Mouse (Mus musculus): ENCODE data around the gene Olfr94.

DNA sequence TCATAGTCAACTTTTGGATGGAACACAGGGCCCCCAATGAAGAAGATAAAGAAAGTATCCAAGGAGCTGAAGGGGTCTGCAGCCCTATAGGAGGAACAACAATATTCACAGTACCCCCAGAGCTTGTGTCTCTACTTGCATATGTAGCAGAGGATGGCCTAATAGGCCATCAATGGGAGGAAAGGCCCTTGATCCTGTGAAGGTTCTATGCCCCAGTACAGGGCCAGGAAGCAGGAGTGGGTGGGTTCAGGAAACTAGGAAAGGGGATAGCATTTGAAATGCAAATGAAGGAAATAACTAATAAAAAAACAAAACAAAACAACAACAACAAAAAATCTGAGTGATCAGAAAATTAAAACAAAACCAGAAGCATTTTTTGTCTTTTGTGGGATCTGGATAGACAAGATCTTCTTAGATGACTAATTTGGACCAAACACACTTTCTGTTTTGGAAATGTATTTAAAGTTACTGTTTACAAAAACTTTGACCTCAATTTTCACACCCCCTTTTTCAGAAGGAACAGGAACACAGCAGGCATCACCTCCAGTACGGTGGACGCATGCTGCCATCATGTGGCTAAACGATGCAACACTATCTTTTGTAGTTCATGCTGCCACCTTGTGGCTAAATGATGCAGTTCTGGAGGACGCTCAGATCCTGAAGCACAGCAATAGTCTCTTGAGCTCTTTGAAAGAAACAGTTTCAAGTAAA, 2.6 kb upstream of the Olfr94 start:
- no peak for TF ChIP-seq POLR2A (IDR thresholded peaks at IDR 0.05; ENCODE audit: extremely low read depth, insufficient read depth, low read length)
- peak; percentile 86 for TF ChIP-seq CTCF (IDR thresholded peaks at IDR 0.05; ENCODE audit: low read depth, low read length)
